Mouse (Mus musculus) spleen, adult 2 months (tissue): Measurements from ENCODE around the gene Tns1.

ENCODE experiments used
- CTCF ChIP-seq: fragments of 200-500 bp; IDR thresholded peaks from 2 replicates; pipeline ENCODE4 v1.5.1; 2011; ENCODE audit warnings: mild to moderate bottlenecking, inconsistent platforms; ENCODE audit not compliant: insufficient read depth, insufficient read length, insufficient replicate concordance; ENCODE audit errors: extremely low read depth
- POLR2A ChIP-seq: fragments of 200-500 bp; IDR thresholded peaks from 2 replicates; pipeline ENCODE4 v1.6.1; 2011; ENCODE audit warnings: low read depth, low read length, inconsistent platforms

DNA sequence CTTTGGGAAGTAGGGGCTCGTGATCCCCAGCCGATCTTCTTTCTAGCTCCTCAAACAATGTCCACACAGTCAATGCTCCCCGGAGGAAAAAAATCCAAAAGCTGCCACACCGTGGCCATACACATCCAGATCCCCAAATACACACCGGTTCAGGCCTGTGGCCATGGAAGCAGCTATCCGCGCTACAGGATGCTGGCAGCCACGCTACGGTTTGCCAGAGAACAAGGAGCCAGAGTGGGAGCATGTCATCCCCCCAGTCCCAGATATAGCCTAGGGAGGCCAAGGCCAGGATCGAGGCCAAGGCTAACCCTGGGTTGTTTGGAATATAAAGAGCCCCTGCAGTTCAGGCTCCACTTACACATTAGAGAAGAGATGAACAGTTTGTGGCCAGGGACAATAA, 211.8 kb downstream of the Tns1 start:
- TF ChIP-seq POLR2A (no peak), CTCF (no peak)
